In genomic region chr4:136943175-136943574, GRCm38 (mm10) we compare ENCODE assay signal across 18 mouse cellular contexts. TPM values are rescaled to one million over a fixed set of nuclear protein-coding genes. Genes with fewer than 3 reads are reported as not detected.
A peak's percentile ranks its signal among the peaks of the same experiment; 100 is the strongest.
DNase-seq lines count a peak whose midpoint lies in the region; ATAC-seq lines count a peak whose summit lies in the region.
"Had no signal": no experiment of that assay in that cellular context is flagged by ENCODE, and none has a peak within 500 bp of the region (broad histone marks: within the 10 kb centered on the region; RNA-seq: fewer than 3 reads in every experiment).

No protein-coding gene starts in this region.

- peaks cover 100% of the 10 kb centered on the region for H3K27me3 ChIP-seq in heart, embryonic 13.5 days (replicated peaks)
- H3K27me3 ChIP-seq in neural tube, embryonic 12.5 days (replicated peaks) = 0 out of 2 replicates have a peak, but pooled peaks cover 4% of the 10 kb centered on the region
- peaks cover 99% of the 10 kb centered on the region for H3K27me3 ChIP-seq in midbrain, embryonic 12.5 days
- H3K27me3 ChIP-seq: forebrain, embryonic 15.5 days had no signal

- no peaks in the 10 kb centered on the region for H3K9me3 ChIP-seq in heart, embryonic 13.5 days
- H3K9me3 ChIP-seq in neural tube, embryonic 12.5 days = no peaks in the 10 kb centered on the region
- no peaks in the 10 kb centered on the region for H3K9me3 ChIP-seq in midbrain, embryonic 12.5 days
- H3K9me3 ChIP-seq: forebrain, embryonic 15.5 days; liver, embryonic 13.5 days; megakaryocyte, embryonic 14.5 days; stomach, embryonic 15.5 days had no signal

- no peak overlapping the region for H3K27ac ChIP-seq in heart, embryonic 13.5 days (replicated peaks)
- H3K27ac ChIP-seq in neural tube, embryonic 12.5 days = no peak overlapping the region
- peak overlapping the region; percentile 52 for H3K27ac ChIP-seq in midbrain, embryonic 12.5 days (replicated peaks)
- H3K27ac ChIP-seq: forebrain, embryonic 15.5 days; liver, embryonic 13.5 days; stomach, embryonic 15.5 days had no signal

- 0 out of 2 replicates have a peak overlapping the region, but pooled peaks have one; percentile 14 for H3K9ac ChIP-seq in heart, embryonic 13.5 days
- no peak overlapping the region for H3K9ac ChIP-seq in neural tube, embryonic 12.5 days
- H3K9ac ChIP-seq in midbrain, embryonic 12.5 days (replicated peaks) = no peak overlapping the region
- H3K9ac ChIP-seq: forebrain, embryonic 15.5 days; liver, embryonic 13.5 days; stomach, embryonic 15.5 days had no signal

- H3K36me3 ChIP-seq in heart, embryonic 13.5 days = no peaks in the 10 kb centered on the region
- no peaks in the 10 kb centered on the region for H3K36me3 ChIP-seq in neural tube, embryonic 12.5 days
- H3K36me3 ChIP-seq in midbrain, embryonic 12.5 days = no peaks in the 10 kb centered on the region
- H3K36me3 ChIP-seq: forebrain, embryonic 15.5 days; liver, embryonic 13.5 days; stomach, embryonic 15.5 days had no signal

- no peak overlapping the region for H3K4me3 ChIP-seq in heart, embryonic 13.5 days
- H3K4me3 ChIP-seq in neural tube, embryonic 12.5 days = no peak overlapping the region
- H3K4me3 ChIP-seq in midbrain, embryonic 12.5 days = no peak overlapping the region
- H3K4me3 ChIP-seq: erythroblast, embryonic 14.5 days; forebrain, embryonic 15.5 days; liver, embryonic 13.5 days; megakaryocyte, embryonic 14.5 days; stomach, embryonic 15.5 days had no signal

- no peak for DNase-seq in heart, adult 11 months
- no peak for DNase-seq in neural tube, embryonic 10.5 days (ENCODE audit: extremely low spot score, low spot score)
- no peak for DNase-seq in retina, embryonic 14.5 days (ENCODE audit: low spot score)
- DNase-seq in ovary, postnatal 10 days (ENCODE audit: low spot score) = no peak
- DNase-seq in thymus, postnatal 10 days (ENCODE audit: low spot score in 2 of 2) = no peak
- DNase-seq: embryo, embryonic 11 days; liver, embryonic 13.5 days; spleen, adult 18-20 months had no signal

- H3K4me1 ChIP-seq in heart, embryonic 13.5 days = peaks cover 8% of the 10 kb centered on the region
- peaks cover 19% of the 10 kb centered on the region for H3K4me1 ChIP-seq in neural tube, embryonic 12.5 days
- H3K4me1 ChIP-seq in midbrain, embryonic 12.5 days = peaks cover 22% of the 10 kb centered on the region
- H3K4me1 ChIP-seq: liver, embryonic 13.5 days; megakaryocyte, embryonic 14.5 days had no signal

- 15% methylated on average over 13 of the region's 13 CpGs for whole genome bisulfite sequencing in heart, embryonic 13.5 days
- WGBS in neural tube, embryonic 12.5 days = 36% methylated on average over 13 of the region's 13 CpGs
- WGBS in midbrain, embryonic 12.5 days = 18% methylated on average over 13 of the region's 13 CpGs

- no peak for ATAC-seq in heart, embryonic 13.5 days (ENCODE audit: extremely low read depth, insufficient number of reproducible peaks, low FRiP score, low TSS enrichment)
- ATAC-seq in neural tube, embryonic 12.5 days (ENCODE audit: low FRiP score, low read depth) = no peak
- no peak for ATAC-seq in midbrain, embryonic 12.5 days (ENCODE audit: low FRiP score, low read depth)
- ATAC-seq: intestine, embryonic 16.5 days had no signal

- peak overlapping the region; percentile 42 for H3K4me2 ChIP-seq in heart, embryonic 13.5 days
- H3K4me2 ChIP-seq in neural tube, embryonic 12.5 days (replicated peaks) = 0 out of 2 replicates have a peak overlapping the region, but pooled peaks have one; percentile 12
- H3K4me2 ChIP-seq in midbrain, embryonic 12.5 days (replicated peaks) = peak overlapping the region; percentile 33
- H3K4me2 ChIP-seq: forebrain, embryonic 15.5 days; liver, embryonic 13.5 days; stomach, embryonic 15.5 days had no signal

RNA-seq across cellular contexts. Expression of gene Epha8, which starts 13.4 kb away (rescaled TPM):
- polyA plus RNA-seq in heart, embryonic 13.5 days (2015; fragmentation: Nextera tagmentation; extraction: Ambion mirVana) = 0.07 and 0.08 TPM in 2 replicates
- polyA plus RNA-seq in neural tube, embryonic 12.5 days (2016; fragmentation: Nextera tagmentation; extraction: Ambion mirVana) = 6.6 and 7.2 TPM in 2 replicates
- polyA plus RNA-seq in midbrain, embryonic 12.5 days (2016; fragmentation: Nextera tagmentation; extraction: Ambion mirVana) = 10.9 and 11.6 TPM in 2 replicates
- polyA plus RNA-seq: lung, embryonic 16.5 days had no signal

RNA-seq across cellular contexts. Expression of gene C1qa, which starts 44.6 kb away (rescaled TPM):
- 18.6 and 23.6 TPM in 2 replicates for polyA plus RNA-seq in heart, embryonic 13.5 days (2015; fragmentation: Nextera tagmentation; extraction: Ambion mirVana)
- polyA plus RNA-seq in neural tube, embryonic 12.5 days (2016; fragmentation: Nextera tagmentation; extraction: Ambion mirVana) = 17.4 and 21.0 TPM in 2 replicates
- 16.3 and 17.0 TPM in 2 replicates for polyA plus RNA-seq in midbrain, embryonic 12.5 days (2016; fragmentation: Nextera tagmentation; extraction: Ambion mirVana)
- polyA plus RNA-seq: C2C12 had no signal

RNA-seq across cellular contexts. Expression of gene C1qc, which starts 50.3 kb away (rescaled TPM):
- polyA plus RNA-seq in heart, embryonic 13.5 days (2015; fragmentation: Nextera tagmentation; extraction: Ambion mirVana) = 16.7 and 19.9 TPM in 2 replicates
- 19.6 and 21.3 TPM in 2 replicates for polyA plus RNA-seq in neural tube, embryonic 12.5 days (2016; fragmentation: Nextera tagmentation; extraction: Ambion mirVana)
- 17.3 and 23.9 TPM in 2 replicates for polyA plus RNA-seq in midbrain, embryonic 12.5 days (2016; fragmentation: Nextera tagmentation; extraction: Ambion mirVana)
- polyA plus RNA-seq: C2C12 had no signal

RNA-seq across cellular contexts. Expression of gene C1qb, which starts 57.2 kb away (rescaled TPM):
- polyA plus RNA-seq in heart, embryonic 13.5 days (2015; fragmentation: Nextera tagmentation; extraction: Ambion mirVana) = 31.0 and 37.2 TPM in 2 replicates
- 32.6 and 34.9 TPM in 2 replicates for polyA plus RNA-seq in neural tube, embryonic 12.5 days (2016; fragmentation: Nextera tagmentation; extraction: Ambion mirVana)
- polyA plus RNA-seq in midbrain, embryonic 12.5 days (2016; fragmentation: Nextera tagmentation; extraction: Ambion mirVana) = 30.2 and 38.4 TPM in 2 replicates
- polyA plus RNA-seq: C2C12 had no signal
